Mouse (Mus musculus) G1E (cell line): ENCODE results near the gene Olfr539. TPM values are rescaled to one million over a fixed set of nuclear protein-coding genes. Genes with fewer than 3 reads are reported as not detected.
"Not testable (repeated sequence)": the region's sequence is repeated elsewhere in the genome, so short reads cannot be mapped to it uniquely, and the experiment has no call there.

Source experiments
- ATAC-seq: 2 replicates; pipeline ENCODE4 v1.8.0; 2016; ENCODE audit warnings: mild to moderate bottlenecking; ENCODE audit not compliant: insufficient number of reproducible peaks, poor library complexity, low FRiP score, severe bottlenecking; ENCODE audit errors: extremely low read depth
- DNase-seq: peaks from one replicate; pipeline ENCODE4 v3.0.0; 2012; ENCODE audit warnings: low spot score
- H3K27me3 ChIP-seq: 2 replicates; pipeline ENCODE4 v1.6.1; 2012; ENCODE audit warnings: mild to moderate bottlenecking, low read length, inconsistent platforms; ENCODE audit not compliant: insufficient read depth
- H3K36me3 ChIP-seq: replicated peaks from 2 replicates; pipeline ENCODE3; 2012; ENCODE audit warnings: mild to moderate bottlenecking, inconsistent platforms
- H3K4me1 ChIP-seq: 2 replicates; pipeline ENCODE4 v1.6.1; 2012; ENCODE audit warnings: low read depth, low read length, inconsistent platforms, mixed read lengths; ENCODE audit not compliant: insufficient read depth
- H3K4me3 ChIP-seq: 2 replicates; pipeline ENCODE4 v1.5.1; 2012; ENCODE audit warnings: low read depth, mild to moderate bottlenecking, inconsistent platforms, low read length, moderate library complexity, mixed read lengths
- H3K9me3 ChIP-seq: replicated peaks from 2 replicates; pipeline ENCODE4 v1.6.1; 2012; ENCODE audit warnings: inconsistent platforms
- CTCF ChIP-seq: IDR thresholded peaks from 2 replicates; pipeline ENCODE4 v1.5.1; 2012; ENCODE audit warnings: low read depth, low read length, inconsistent platforms, mixed read lengths
- GATA1 ChIP-seq: IDR thresholded peaks from 2 replicates; pipeline ENCODE4 v1.6.1; 2012; ENCODE audit warnings: borderline replicate concordance, low read length, inconsistent platforms, mixed read lengths
- GATA2 ChIP-seq: IDR thresholded peaks from 2 replicates; pipeline ENCODE4 v1.6.1; 2012; ENCODE audit warnings: low read depth, low read length, inconsistent platforms, borderline replicate concordance
- POLR2AphosphoS5 ChIP-seq: IDR thresholded peaks from 2 replicates; pipeline ENCODE4 v1.6.1; 2012; ENCODE audit warnings: low read depth, low read length, inconsistent platforms; ENCODE audit not compliant: insufficient replicate concordance
- TAL1 ChIP-seq: conservative IDR thresholded peaks from 2 replicates; pipeline ENCODE4 v1.6.1; 2012; ENCODE audit warnings: low read depth, low read length, inconsistent platforms, mixed read lengths
- polyA plus RNA-seq: library from polyadenylated mRNA; stranded (reverse); fragments of >175 nt; gene quantifications from 2 replicates; pipeline ENCODE4 v1.2.3, GENCODE M21; 2012
- total RNA-seq, 2 experiments: library from RNA; stranded (forward) in 1 of 2; stranded (reverse) in 1 of 2; fragments of 200-1000 nt in 1 of 2; fragments of >200 nt in 1 of 2; fragmentation: Nextera tagmentation in 1 of 2; gene quantifications; 2 replicates each; pipeline ENCODE4 v1.2.3; 2014 to 2017

The Olfr539 gene
- 0.05 TPM in 1 of 2 replicates, not detected in the other for total RNA-seq (2014; fragmentation: Nextera tagmentation)
- 0.06 and 0.11 TPM in 2 replicates for total RNA-seq (2017)
- polyA plus RNA-seq, result not detected in 2 replicates

- no peak within 1 kb of the TSS for H3K4me3 ChIP-seq
- no peaks in the 10 kb centered on the region for H3K9me3 ChIP-seq
- no peaks in the 10 kb centered on the region for H3K36me3 ChIP-seq
- DNase-seq (no peak), ATAC-seq (no peak)
- H3K27me3 ChIP-seq, result no peaks in the 10 kb centered on the region
- TF ChIP-seq POLR2AphosphoS5, result no peak
- TF ChIP-seq GATA2, result no peak
- H3K4me1 ChIP-seq, result no peaks in the 10 kb centered on the region
These were observed at the start of gene Olfr539 for GRCm38 (mm10) chr7:140659630-140660029. Gene Olfr539 (plus strand): TSS chr7:140659930.

GRCm38 (mm10) chr7:140628670-140629069 lies 31.1 kb upstream of the Olfr539 start, which contains the start of gene Olfr61:
Gene Olfr61 (plus strand): TSS chr7:140628970.
- H3K36me3 ChIP-seq, ATAC-seq, H3K4me1 ChIP-seq, H3K9me3 ChIP-seq, H3K4me3 ChIP-seq, H3K27me3 ChIP-seq, DNase-seq: not testable (repeated sequence)

GRCm38 (mm10) chr7:140630559-140630958 lies 29.2 kb upstream of the Olfr539 start:
- H3K9me3 ChIP-seq, result no peaks in the 10 kb centered on the region
- DNase-seq (no peak), ATAC-seq (no peak)
- no peaks in the 10 kb centered on the region for H3K4me1 ChIP-seq
- TF ChIP-seq GATA1, result no peak
- TF ChIP-seq GATA2, result no peak
- no peak for TF ChIP-seq TAL1
- no peak for TF ChIP-seq CTCF
- no peak for TF ChIP-seq POLR2AphosphoS5
- H3K4me3 ChIP-seq, result no peak overlapping the region
- H3K27me3 ChIP-seq, result no peaks in the 10 kb centered on the region
- H3K36me3 ChIP-seq, result no peaks in the 10 kb centered on the region

- Histone ChIP-seq H3K4me1 (no peaks in the 10 kb centered on the region), H3K27me3 (no peaks in the 10 kb centered on the region), H3K36me3 (no peaks in the 10 kb centered on the region), H3K4me3 (no peak within 1 kb of the TSS), H3K9me3 (no peaks in the 10 kb centered on the region)
- TF ChIP-seq CTCF, result no peak
- no peak for TF ChIP-seq TAL1
- TF ChIP-seq POLR2AphosphoS5, result no peak
- TF ChIP-seq GATA2, result no peak
- DNase-seq (no peak), ATAC-seq (no peak)
These were observed 13.6 kb upstream of the Olfr539 start, which contains the start of gene Olfr53 for GRCm38 (mm10) chr7:140646152-140646551. Gene Olfr53 (plus strand): TSS chr7:140646452.

GRCm38 (mm10) chr7:140670693-140671092 lies 11.0 kb downstream of the Olfr539 start:
- not testable (repeated sequence) for ATAC-seq, H3K9me3 ChIP-seq, DNase-seq, H3K27me3 ChIP-seq, H3K4me1 ChIP-seq, H3K36me3 ChIP-seq, H3K4me3 ChIP-seq

- Histone ChIP-seq H3K36me3 (no peaks in the 10 kb centered on the region), H3K4me3 (no peak overlapping the region), H3K27me3 (no peaks in the 10 kb centered on the region), H3K9me3 (0 out of 2 replicates have a peak, but pooled peaks cover 3% of the 10 kb centered on the region), H3K4me1 (no peaks in the 10 kb centered on the region)
- no peak for TF ChIP-seq TAL1
- no peak for TF ChIP-seq GATA2
- TF ChIP-seq POLR2AphosphoS5, result no peak
- TF ChIP-seq GATA1, result no peak
- TF ChIP-seq CTCF, result no peak
- no peak for ATAC-seq
- no peak for DNase-seq
These were observed 16.1 kb downstream of the Olfr539 start for GRCm38 (mm10) chr7:140675863-140676262.

- H3K9me3 ChIP-seq, ATAC-seq, H3K4me3 ChIP-seq, DNase-seq, H3K4me1 ChIP-seq, H3K36me3 ChIP-seq, H3K27me3 ChIP-seq: not testable (repeated sequence)
These were observed 19.9 kb downstream of the Olfr539 start for GRCm38 (mm10) chr7:140679591-140679990.
